Mouse (Mus musculus) olfactory bulb, adult 2 months (tissue): ENCODE measurements around the gene Olfr341. TPM values are rescaled to one million over a fixed set of nuclear protein-coding genes. Genes with fewer than 3 reads are reported as not detected.

ENCODE experiments used
- H3K27ac ChIP-seq: fragments of 200-500 bp; 2 replicates; pipeline ENCODE4 v1.5.1; 2012; ENCODE audit warnings: low read depth, low read length; ENCODE audit not compliant: insufficient read depth
- H3K4me1 ChIP-seq: fragments of 200-500 bp; 2 replicates; pipeline ENCODE4 v1.6.1; 2012; ENCODE audit warnings: low read length; ENCODE audit not compliant: control insufficient read depth, insufficient read depth
- H3K4me3 ChIP-seq: fragments of 200-500 bp; 2 replicates; pipeline ENCODE4 v1.5.1; 2012; ENCODE audit warnings: mild to moderate bottlenecking, low read depth, low read length, moderate library complexity; ENCODE audit not compliant: insufficient read depth
- CTCF ChIP-seq: fragments of 200-500 bp; IDR thresholded peaks from 2 replicates; pipeline ENCODE4 v1.5.1; 2012; ENCODE audit warnings: low read depth, mild to moderate bottlenecking, low read length, moderate library complexity; ENCODE audit not compliant: insufficient read depth
- POLR2A ChIP-seq: fragments of 200-500 bp; IDR thresholded peaks from 2 replicates; pipeline ENCODE4 v1.6.1; 2012; ENCODE audit warnings: mild to moderate bottlenecking, low read depth, low read length, moderate library complexity; ENCODE audit not compliant: insufficient read depth
- WGBS: fragments of 180-500 bp; shearing (Covaris S2); methylation state at CpG from one replicate; pipeline ENCODE4 v1.1.7; 2018; 5-methylcytosine and 5-hydroxymethylcytosine counted together
- polyA plus RNA-seq: library from polyadenylated mRNA; stranded (reverse); fragments of >200 nt; gene quantifications from 2 replicates; pipeline ENCODE4 v1.2.4, GENCODE M21; 2012; ENCODE audit warnings: low replicate concordance; ENCODE audit not compliant: missing spikeins, insufficient read depth, insufficient read length

The Olfr341 gene
- polyA plus RNA-seq, result not detected in 2 replicates

DNA sequence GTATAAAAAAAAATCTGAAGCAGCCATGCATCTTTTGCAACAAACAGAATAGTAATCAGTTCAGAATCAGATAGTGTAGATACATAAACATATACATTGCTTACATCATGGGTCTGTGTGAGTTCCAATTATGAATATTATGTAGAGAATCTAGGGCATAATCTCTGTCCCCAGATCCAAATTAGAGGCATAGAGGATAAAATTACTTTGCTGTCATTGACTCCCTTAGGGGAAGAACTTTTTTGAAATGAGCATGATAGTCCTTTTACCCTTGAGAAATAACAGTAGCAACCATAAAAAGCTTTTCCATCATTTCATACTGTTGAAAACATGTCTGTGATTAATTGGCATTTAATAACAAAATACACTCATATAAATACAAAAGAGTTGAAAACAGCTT is at the start of gene Olfr341:
Gene Olfr341, minus strand, starts transcription at position 101 of the 400 bp plus-strand sequence.
- TF ChIP-seq CTCF (no peak), POLR2A (no peak)
- no peak within 1 kb of the TSS for H3K27ac ChIP-seq
- H3K4me1 ChIP-seq, result no peaks in the 10 kb centered on the region
- no peak within 1 kb of the TSS for H3K4me3 ChIP-seq

DNA sequence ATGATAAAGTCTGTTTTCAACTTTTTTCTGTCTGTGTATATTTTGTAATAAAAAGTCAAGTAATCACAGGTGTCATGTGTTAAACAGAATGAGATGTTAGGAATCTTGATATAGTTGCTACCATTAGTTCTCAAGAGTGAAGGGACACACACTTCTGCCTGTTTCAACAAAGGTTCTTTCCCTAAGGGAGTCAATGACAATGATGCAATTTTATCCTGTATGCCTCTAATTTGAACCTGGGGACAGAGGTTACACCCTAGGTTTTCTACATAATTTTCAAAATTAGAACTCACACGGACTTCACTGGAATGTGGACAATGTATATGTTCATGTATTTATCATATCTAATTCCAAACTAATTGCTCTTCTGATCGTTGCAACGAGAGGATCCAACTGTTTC is 42.4 kb upstream of the Olfr341 start, which contains the start of gene Olfr342:
Gene Olfr342, plus strand, starts transcription at position 301 of the 400 bp plus-strand sequence.
- Histone ChIP-seq H3K27ac (no peak within 1 kb of the TSS), H3K4me3 (no peak within 1 kb of the TSS), H3K4me1 (no peaks in the 10 kb centered on the region)
- TF ChIP-seq POLR2A, result no peak
- TF ChIP-seq CTCF, result no peak
- 59% methylated on average over 3 of the region's 3 CpGs for WGBS

DNA sequence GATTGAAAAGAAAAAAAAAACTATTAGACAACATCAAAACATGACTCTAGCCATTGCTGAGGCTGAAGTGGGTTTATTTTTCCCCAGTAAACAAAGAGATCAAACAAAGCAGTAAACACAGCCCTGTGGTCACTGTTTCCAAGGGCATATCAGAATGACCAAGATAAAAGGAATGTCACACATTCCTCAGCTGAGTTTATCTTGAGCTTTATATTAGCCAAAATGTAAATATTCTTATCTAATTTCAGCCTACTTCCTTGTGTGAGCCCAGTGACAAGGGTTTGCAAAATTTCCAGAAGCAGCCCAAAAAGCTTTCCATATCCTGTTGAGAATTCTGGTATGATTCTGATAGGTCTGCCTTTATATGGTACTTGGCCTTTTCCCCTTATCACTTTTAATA is 8.6 kb downstream of the Olfr341 start:
- H3K4me3 ChIP-seq, result no peak overlapping the region
- TF ChIP-seq CTCF (no peak), POLR2A (no peak)
- no peak overlapping the region for H3K27ac ChIP-seq
- no peaks in the 10 kb centered on the region for H3K4me1 ChIP-seq

DNA sequence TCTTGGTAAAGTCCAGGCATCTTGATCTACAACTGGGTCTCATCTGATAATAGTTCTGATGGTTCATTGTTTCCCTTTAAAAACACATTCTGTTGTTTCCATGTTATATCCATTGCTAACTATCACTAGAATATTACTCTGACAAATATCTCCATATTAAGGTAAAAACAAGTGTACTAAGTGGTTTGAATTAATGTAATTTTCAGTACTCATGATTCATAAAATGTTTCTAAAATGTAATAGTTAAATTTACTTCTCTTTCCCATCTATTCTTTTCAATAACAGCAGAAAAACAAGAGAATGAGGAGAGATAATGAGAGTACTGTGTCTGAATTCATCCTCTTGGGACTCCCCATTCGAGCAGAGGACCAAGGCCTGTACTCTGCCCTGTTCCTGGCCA is 30.0 kb downstream of the Olfr341 start, which contains the start of gene Olfr340:
Gene Olfr340, plus strand, starts transcription at position 301 of the 400 bp plus-strand sequence.
- TF ChIP-seq POLR2A (no peak), CTCF (no peak)
- no peaks in the 10 kb centered on the region for H3K4me1 ChIP-seq
- 70% methylated on average over 1 of the region's 1 CpGs for WGBS
- H3K4me3 ChIP-seq, result no peak within 1 kb of the TSS
- H3K27ac ChIP-seq, result no peak within 1 kb of the TSS

Other genes starting within 250 kb of the Olfr341 start
- gene Olfr338, start 108.9 kb downstream of the Olfr341 start, polyA plus RNA-seq, result not detected in 2 replicates
- not detected in 2 replicates for gene Olfr339, start 63.5 kb downstream of the Olfr341 start, polyA plus RNA-seq
- gene Olfr340, start 29.9 kb downstream of the Olfr341 start, polyA plus RNA-seq, result not detected in 2 replicates
- not detected in 2 replicates for gene Olfr342, start 42.5 kb upstream of the Olfr341 start, polyA plus RNA-seq
- not detected in 2 replicates for gene Olfr344, start 84.2 kb upstream of the Olfr341 start, polyA plus RNA-seq
- not detected in 2 replicates for gene Olfr345, start 157.6 kb upstream of the Olfr341 start, polyA plus RNA-seq
- gene Olfr346, start 203.3 kb upstream of the Olfr341 start, polyA plus RNA-seq, result not detected in 2 replicates
- gene Olfr347, start 249.4 kb upstream of the Olfr341 start, polyA plus RNA-seq, result not detected in 2 replicates